Mouse (Mus musculus) liver, embryonic 14.5 days (tissue): Measurements from ENCODE around the gene Ahnak. TPM values are rescaled to one million over a fixed set of nuclear protein-coding genes. Genes with fewer than 3 reads are reported as not detected.

Experiments used
- ATAC-seq: fragments of 200-750 bp; cut with Nextera tagmentation; 2 replicates; pipeline ENCODE4 v1.8.0; 2017; ENCODE audit warnings: moderate number of reproducible peaks, mild to moderate bottlenecking, moderate library complexity; ENCODE audit not compliant: insufficient read depth
- DNase-seq, 3 experiments: peaks; one replicate each; pipeline ENCODE4 v3.0.0-alpha.2; 2012 to 2013; ENCODE audit warnings: low read depth in 3 of 3, low spot score in 3 of 3
- H3K27ac ChIP-seq: fragments of 300-500 bp; sonication (generic); 2 replicates; pipeline ENCODE4 v1.5.1; 2014; ENCODE audit warnings: moderate library complexity, mild to moderate bottlenecking, control low read depth, inconsistent platforms
- H3K27me3 ChIP-seq: fragments of 300-500 bp; sonication (generic); 2 replicates; pipeline ENCODE4 v1.6.1; 2014; ENCODE audit warnings: mild to moderate bottlenecking, low read length, moderate library complexity; ENCODE audit not compliant: control insufficient read depth, insufficient read depth
- H3K36me3 ChIP-seq: fragments of 300-500 bp; sonication (generic); replicated peaks from 2 replicates; pipeline ENCODE4 v1.6.1; 2014; ENCODE audit warnings: low read depth; ENCODE audit not compliant: control insufficient read depth, insufficient read depth
- H3K4me1 ChIP-seq, 2 experiments: fragments of 200-500 bp in 1 of 2; fragments of 300-500 bp in 1 of 2; sonication (generic) in 1 of 2; replicated peaks; 2 replicates each; pipeline ENCODE4 v1.6.1; 2012 to 2014; ENCODE audit warnings: antibody characterized with exemption in 1 of 2, inconsistent platforms in 1 of 2, low read length in 1 of 2; ENCODE audit not compliant: control insufficient read depth in 2 of 2, insufficient read depth in 2 of 2
- H3K4me2 ChIP-seq: fragments of 300-500 bp; sonication (generic); 2 replicates; pipeline ENCODE4 v1.6.1; 2014; ENCODE audit warnings: low read depth, mild to moderate bottlenecking, control low read depth, moderate library complexity
- H3K4me3 ChIP-seq, 2 experiments: fragments of 200-500 bp in 1 of 2; fragments of 300-500 bp in 1 of 2; sonication (generic) in 1 of 2; 2 replicates each; pipeline ENCODE4 v1.5.1; 2012 to 2014; ENCODE audit warnings: low read depth in 2 of 2, low read length in 2 of 2, mild to moderate bottlenecking in 2 of 2, control low read depth in 1 of 2, inconsistent platforms in 1 of 2, moderate library complexity in 1 of 2; ENCODE audit not compliant: insufficient read depth in 1 of 2
- H3K9ac ChIP-seq: fragments of 300-500 bp; sonication (generic); replicated peaks from 2 replicates; pipeline ENCODE4 v1.6.1; 2014; ENCODE audit warnings: mild to moderate bottlenecking, control low read depth, moderate library complexity
- H3K9me3 ChIP-seq: fragments of 300-500 bp; sonication (generic); 2 replicates; pipeline ENCODE4 v1.6.1; 2016; ENCODE audit warnings: low read length, mixed read lengths; ENCODE audit not compliant: control insufficient read depth
- CTCF ChIP-seq: IDR thresholded peaks from 2 replicates; pipeline ENCODE4 v1.5.1; 2016; ENCODE audit warnings: antibody characterized with exemption, low read depth, control low read depth
- EP300 ChIP-seq: IDR thresholded peaks from 2 replicates; pipeline ENCODE4 v1.6.1; 2016; ENCODE audit warnings: antibody characterized with exemption, low read depth
- WGBS: fragments of 180-500 bp; shearing (Covaris S2); extraction: QIAGEN DNeasy Blood & Tissue Kit; methylation state at CpG from one replicate; pipeline ENCODE4 v1.1.7; 2014; ENCODE audit not compliant: insufficient replicate concordance; 5-methylcytosine and 5-hydroxymethylcytosine counted together
- polyA plus RNA-seq, 2 experiments: library from polyadenylated mRNA; depleted of rRNA in 1 of 2; stranded (reverse) in 1 of 2; unstranded in 1 of 2; fragments of >200 nt; fragmentation: Nextera tagmentation in 1 of 2; extraction: Ambion mirVana in 1 of 2; gene quantifications; 2 replicates each; pipeline versions ENCODE4 v1.2.1 to v1.2.3; 2012 to 2014

Gene Ahnak
- polyA plus RNA-seq (2012; rRNA removed) = 0.35 and 0.83 TPM in 2 replicates
- 1.5 and 1.7 TPM in 2 replicates for polyA plus RNA-seq (2014; fragmentation: Nextera tagmentation; extraction: Ambion mirVana)

DNA sequence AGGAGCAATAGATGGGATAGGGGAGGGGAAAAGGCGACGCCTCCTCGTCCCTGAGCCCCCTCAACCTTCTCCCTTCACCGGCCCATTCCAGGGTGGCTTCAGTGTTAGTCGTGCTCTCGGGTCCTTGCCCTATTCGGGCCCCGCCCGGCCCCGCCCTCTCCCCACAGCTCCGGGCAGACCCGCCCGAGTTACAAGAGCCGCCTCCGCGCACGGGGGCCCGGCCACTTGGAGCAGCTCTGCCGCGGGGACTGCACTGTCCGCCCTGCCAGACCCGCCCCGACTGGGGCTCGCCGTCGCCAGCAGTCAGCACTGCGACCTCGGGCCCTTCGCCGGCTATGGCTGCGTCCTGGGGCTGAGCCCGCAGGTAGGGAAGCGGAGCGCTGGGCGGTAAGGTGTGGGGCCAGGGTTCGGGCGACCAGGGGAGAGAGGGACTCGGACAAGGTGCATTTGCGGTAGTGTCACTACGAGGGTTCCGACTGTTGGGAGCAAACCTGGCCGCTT, at the start of gene Ahnak:
Gene Ahnak (plus strand): TSS at position 219 of the 501 bp plus-strand sequence.
- DNase-seq (no peak), ATAC-seq (peak; percentile 65)
- no peak within 1 kb of the TSS for H3K27ac ChIP-seq
- no peak for TF ChIP-seq EP300
- no peaks in the 10 kb centered on the region for H3K9me3 ChIP-seq
- H3K36me3 ChIP-seq = no peaks in the 10 kb centered on the region
- peak within 1 kb of the TSS; percentile 73 for H3K4me2 ChIP-seq
- under 1% methylated on average over 42 of the region's 42 CpGs for WGBS
- H3K9ac ChIP-seq = peak within 1 kb of the TSS; percentile 45
- H3K27me3 ChIP-seq = peaks cover 29% of the 10 kb centered on the region
- H3K4me3 ChIP-seq = peak within 1 kb of the TSS; percentile 39 to 57
- H3K4me1 ChIP-seq = peaks cover 0 to 10% of the 10 kb centered on the region in 2 experiments; a peak in 3 of 4 replicates

DNA sequence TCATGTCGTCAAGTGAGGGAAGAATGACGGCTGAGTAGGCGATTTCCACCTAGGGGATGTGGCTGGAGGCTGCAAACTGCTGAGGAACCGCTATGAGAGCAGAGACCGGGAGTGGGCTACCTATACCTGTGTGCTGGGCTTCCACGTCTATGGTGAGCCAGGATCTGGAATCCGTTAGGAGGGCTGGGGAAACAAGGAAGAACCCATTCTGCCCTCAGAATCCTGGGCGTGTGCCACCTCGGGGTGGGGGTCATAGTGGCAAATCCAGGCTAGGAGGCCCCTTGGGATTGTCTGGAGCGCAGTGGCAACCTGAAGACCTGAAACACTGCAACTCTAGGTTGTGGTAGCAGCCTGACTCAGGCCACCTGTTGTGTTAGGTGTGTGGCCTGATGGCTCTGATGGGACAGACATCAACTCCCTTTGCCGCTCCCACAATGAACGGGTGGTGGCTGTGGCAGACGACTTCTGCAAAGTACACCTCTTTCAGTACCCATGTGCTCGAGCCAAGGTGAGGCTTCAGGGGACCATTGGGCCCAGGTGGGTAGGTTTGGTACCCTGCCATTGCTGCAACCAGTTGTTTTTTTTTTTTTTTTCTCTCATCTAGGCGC, 48.5 kb upstream of the Ahnak start:
- H3K36me3 ChIP-seq = peaks cover 17% of the 10 kb centered on the region
- TF ChIP-seq CTCF = no peak
- no peak for TF ChIP-seq EP300
- H3K4me1 ChIP-seq = peaks cover 22 to 25% of the 10 kb centered on the region in 2 experiments
- H3K27me3 ChIP-seq = no peaks in the 10 kb centered on the region
- no peak overlapping the region for H3K4me2 ChIP-seq
- H3K27ac ChIP-seq = no peak overlapping the region
- no peak overlapping the region for H3K4me3 ChIP-seq
- ATAC-seq (no peak), DNase-seq (no peak)
- WGBS = 74% methylated on average over 15 of the region's 15 CpGs
- H3K9ac ChIP-seq = no peak overlapping the region
- no peaks in the 10 kb centered on the region for H3K9me3 ChIP-seq

DNA sequence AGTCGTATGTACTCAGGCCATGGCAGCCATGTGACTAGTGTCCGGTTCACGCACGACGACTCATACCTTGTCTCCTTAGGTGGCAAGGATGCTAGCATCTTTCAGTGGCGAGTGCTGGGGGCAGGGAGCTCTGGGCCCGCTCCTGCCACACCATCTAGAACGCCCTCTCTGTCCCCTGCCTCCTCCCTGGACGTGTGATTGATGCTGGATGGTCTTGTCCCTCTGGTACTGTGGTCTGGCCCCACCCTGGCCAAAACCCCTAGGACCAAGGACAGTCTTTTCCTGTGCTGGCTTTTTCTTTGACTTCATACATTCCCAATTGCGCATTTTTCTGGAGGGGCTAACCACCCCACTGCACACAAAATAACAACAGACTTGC, 48.0 kb upstream of the Ahnak start:
- Histone ChIP-seq H3K36me3 (peaks cover 22% of the 10 kb centered on the region), H3K9ac (peak overlapping the region; percentile 88), H3K4me1 (peaks cover 22 to 25% of the 10 kb centered on the region in 2 experiments), H3K27ac (peak overlapping the region; percentile 93), H3K9me3 (no peaks in the 10 kb centered on the region), H3K4me2 (peak overlapping the region; percentile 78), H3K27me3 (no peaks in the 10 kb centered on the region), H3K4me3 (peak overlapping the region; percentile 19 to 88; a peak in 3 of 4 replicates)
- no peak for TF ChIP-seq CTCF
- TF ChIP-seq EP300 = no peak
- no peak for DNase-seq
- ATAC-seq = peak; percentile 1; the same call in 1 of the 2 replicates
- 44% methylated on average over 10 of the region's 10 CpGs for WGBS

DNA sequence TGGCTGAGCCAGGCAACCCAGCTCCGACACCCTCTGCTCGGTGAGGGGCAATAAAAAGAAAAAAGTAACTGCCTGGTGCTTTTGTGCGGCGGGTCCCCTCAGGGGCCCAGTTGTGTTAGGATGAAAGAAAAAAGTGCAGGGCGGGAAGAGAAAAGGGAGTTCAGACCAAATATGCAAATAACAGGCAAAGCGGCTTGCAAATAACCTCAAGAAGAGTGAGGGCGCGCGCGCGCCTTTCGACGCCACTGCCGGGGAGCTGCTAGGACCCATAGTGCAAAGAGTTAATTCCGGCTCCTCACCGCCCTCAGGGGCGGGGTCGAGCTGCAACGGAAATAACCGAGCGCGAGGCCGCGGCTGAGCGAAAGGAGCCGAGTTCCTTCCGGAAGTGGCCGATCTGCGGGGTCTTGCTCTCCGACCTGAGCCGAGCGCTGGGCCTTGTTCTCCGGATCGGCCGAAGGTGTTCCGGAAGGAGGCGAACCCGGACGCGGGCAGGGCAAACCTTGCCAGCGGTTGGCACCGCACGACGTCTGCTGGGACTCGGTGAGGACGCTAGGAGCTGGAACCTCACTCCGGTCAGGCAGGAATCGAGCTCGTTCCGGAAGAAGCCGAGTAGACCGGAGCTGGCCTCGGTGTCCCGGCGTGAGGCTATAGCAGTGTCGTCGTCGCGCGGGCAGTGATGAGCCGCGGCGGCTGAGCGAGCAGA, 47.4 kb upstream of the Ahnak start, which contains the start of gene Mta2:
Gene Mta2 (plus strand): TSS at position 361 of the 703 bp plus-strand sequence.
- H3K9ac ChIP-seq = peak within 1 kb of the TSS; percentile 88
- H3K36me3 ChIP-seq = peaks cover 27% of the 10 kb centered on the region
- peak within 1 kb of the TSS; percentile 72 to 88 for H3K4me3 ChIP-seq
- H3K27ac ChIP-seq = peak within 1 kb of the TSS; percentile 93
- ATAC-seq (peak; percentile 90), DNase-seq (peak; percentile 90 to 94 (median 91))
- peaks cover 27 to 30% of the 10 kb centered on the region in 2 experiments for H3K4me1 ChIP-seq
- TF ChIP-seq CTCF (peak; percentile 4; the same call in 1 of the 2 replicates), EP300 (no peak)
- WGBS = under 1% methylated on average over 64 of the region's 64 CpGs
- no peaks in the 10 kb centered on the region for H3K27me3 ChIP-seq
- H3K4me2 ChIP-seq = peak within 1 kb of the TSS; percentile 78
- no peaks in the 10 kb centered on the region for H3K9me3 ChIP-seq
